Mouse (Mus musculus) hindbrain, embryonic 16.5 days (tissue): ENCODE measurements around the gene Irf1. TPM values are rescaled to one million over a fixed set of nuclear protein-coding genes. Genes with fewer than 3 reads are reported as not detected.

Experiments used
- ATAC-seq: fragments of 200-750 bp; cut with Nextera tagmentation; 2 replicates; pipeline ENCODE4 v1.8.0; 2017; ENCODE audit warnings: moderate TSS enrichment, moderate library complexity
- H3K27ac ChIP-seq: fragments of 300-500 bp; sonication (generic); 2 replicates; pipeline ENCODE4 v1.5.1; 2014; ENCODE audit warnings: low read depth, mild to moderate bottlenecking, control low read depth, low read length, moderate library complexity
- H3K27me3 ChIP-seq: fragments of 300-500 bp; sonication (generic); replicated peaks from 2 replicates; pipeline ENCODE4 v1.6.1; 2014; ENCODE audit warnings: low read length; ENCODE audit not compliant: control insufficient read depth, insufficient read depth
- H3K36me3 ChIP-seq: fragments of 300-500 bp; sonication (generic); 2 replicates; pipeline ENCODE4 v1.6.1; 2014; ENCODE audit warnings: mild to moderate bottlenecking, low read length, moderate library complexity, mixed read lengths; ENCODE audit not compliant: control insufficient read depth, insufficient read depth
- H3K4me1 ChIP-seq: fragments of 300-500 bp; sonication (generic); 2 replicates; pipeline ENCODE4 v1.6.1; 2014; ENCODE audit warnings: low read depth, low read length; ENCODE audit not compliant: control insufficient read depth, insufficient read depth
- H3K4me2 ChIP-seq: fragments of 300-500 bp; sonication (generic); 2 replicates; pipeline ENCODE4 v1.6.1; 2014; ENCODE audit warnings: mild to moderate bottlenecking, low read length, control low read depth, moderate library complexity
- H3K4me3 ChIP-seq: fragments of 300-500 bp; sonication (generic); 2 replicates; pipeline ENCODE4 v1.5.1; 2014; ENCODE audit warnings: mild to moderate bottlenecking, low read length, control low read depth, moderate library complexity
- H3K9ac ChIP-seq: fragments of 300-500 bp; sonication (generic); 2 replicates; pipeline ENCODE4 v1.6.1; 2014; ENCODE audit warnings: low read depth, mild to moderate bottlenecking, control low read depth, low read length, moderate library complexity
- H3K9me3 ChIP-seq: fragments of 300-500 bp; sonication (generic); 2 replicates; pipeline ENCODE4 v1.6.1; 2014; ENCODE audit warnings: mild to moderate bottlenecking, low read length, moderate library complexity; ENCODE audit not compliant: control insufficient read depth
- WGBS: fragments of 180-500 bp; shearing (Covaris S2); extraction: QIAGEN DNeasy Blood & Tissue Kit; methylation state at CpG from one replicate; pipeline ENCODE4 v1.1.7; 2014; 5-methylcytosine and 5-hydroxymethylcytosine counted together
- polyA plus RNA-seq: library from polyadenylated mRNA; unstranded; fragments of >200 nt; fragmentation: Nextera tagmentation; extraction: Ambion mirVana; gene quantifications from 2 replicates; pipeline ENCODE4 v1.2.1, GENCODE M21; 2015

The Irf1 gene
- polyA plus RNA-seq, 1 experiment from 2014 or later = 3.9 TPM

DNA sequence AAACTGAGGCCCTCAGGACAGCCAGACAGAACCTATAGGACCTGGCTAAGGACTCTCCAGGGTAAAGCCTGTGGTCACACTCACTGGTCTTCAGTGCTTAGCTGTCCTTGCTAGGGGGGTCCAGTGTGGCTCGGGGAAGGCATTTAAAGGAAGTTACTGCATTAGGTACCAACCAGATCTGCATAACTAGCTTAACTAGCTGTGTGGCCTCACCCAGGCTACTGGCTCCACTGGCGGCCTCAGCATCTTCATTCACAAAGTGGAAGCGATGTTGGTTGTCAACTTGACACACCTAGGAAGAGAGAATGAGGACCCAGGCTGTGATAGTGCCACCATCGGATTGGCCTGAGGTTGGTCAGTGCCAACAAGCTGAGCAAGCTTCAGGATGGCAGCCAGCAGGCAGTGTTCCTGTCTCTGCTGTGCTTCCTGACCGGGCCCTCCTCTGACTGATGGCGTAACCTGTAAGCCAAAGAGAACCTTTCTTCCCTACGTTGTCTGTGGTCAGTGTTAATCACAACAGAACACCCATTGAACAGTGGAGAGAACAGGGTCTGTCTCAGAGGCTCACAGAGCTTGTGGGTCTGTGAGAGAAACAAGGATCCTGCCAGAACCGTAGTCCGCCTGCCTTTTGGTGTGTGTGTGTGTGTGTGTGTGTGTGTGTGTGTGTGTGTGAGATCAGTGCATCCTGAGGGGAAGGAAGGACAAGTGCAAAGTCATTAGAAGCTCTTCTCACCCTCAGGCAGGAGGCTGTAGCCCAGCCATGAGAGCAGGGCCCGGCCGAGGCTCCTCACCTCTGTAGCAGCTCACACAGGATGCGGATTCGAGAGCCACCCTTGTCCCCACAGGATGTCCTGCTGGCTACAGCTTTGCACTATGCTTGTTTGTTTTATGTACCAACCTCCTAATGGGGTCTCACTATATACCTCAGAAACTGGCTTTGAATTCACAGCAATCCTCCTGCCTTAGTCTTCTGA lies 16.5 kb downstream of the Irf1 start:
- Histone ChIP-seq H3K27me3 (no peaks in the 10 kb centered on the region), H3K4me1 (no peaks in the 10 kb centered on the region), H3K4me2 (no peak overlapping the region), H3K4me3 (no peak overlapping the region), H3K27ac (no peak overlapping the region), H3K9me3 (no peaks in the 10 kb centered on the region), H3K9ac (no peak overlapping the region), H3K36me3 (no peaks in the 10 kb centered on the region)
- no peak for ATAC-seq
- 83% methylated on average over 13 of the region's 13 CpGs for WGBS

DNA sequence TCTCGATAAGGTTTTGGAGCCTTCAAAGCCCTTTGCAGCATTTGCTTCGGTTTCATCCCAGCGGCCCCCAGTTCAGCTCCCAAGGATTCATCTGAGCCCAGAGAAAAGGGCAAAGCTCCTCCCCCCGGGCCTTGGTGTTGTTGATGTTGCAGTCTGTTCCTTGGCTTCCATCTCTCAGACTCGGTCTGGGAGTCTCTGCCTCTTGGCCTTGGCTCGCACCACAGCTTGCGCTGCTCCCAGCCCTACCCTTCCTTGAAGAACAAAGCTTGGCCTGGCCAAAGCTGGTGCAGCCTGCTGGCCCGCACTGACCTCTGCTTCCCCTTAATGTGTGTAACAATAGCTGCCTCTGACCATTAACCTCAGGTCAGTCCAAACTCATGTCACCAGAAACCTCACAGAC lies 18.4 kb downstream of the Irf1 start:
- H3K4me2 ChIP-seq = no peak overlapping the region
- no peak overlapping the region for H3K27ac ChIP-seq
- H3K9me3 ChIP-seq = no peaks in the 10 kb centered on the region
- no peak for ATAC-seq
- no peaks in the 10 kb centered on the region for H3K4me1 ChIP-seq
- no peaks in the 10 kb centered on the region for H3K36me3 ChIP-seq
- H3K27me3 ChIP-seq = no peaks in the 10 kb centered on the region
- WGBS = 49% methylated on average over 8 of the region's 8 CpGs
- no peak overlapping the region for H3K9ac ChIP-seq
- no peak overlapping the region for H3K4me3 ChIP-seq

DNA sequence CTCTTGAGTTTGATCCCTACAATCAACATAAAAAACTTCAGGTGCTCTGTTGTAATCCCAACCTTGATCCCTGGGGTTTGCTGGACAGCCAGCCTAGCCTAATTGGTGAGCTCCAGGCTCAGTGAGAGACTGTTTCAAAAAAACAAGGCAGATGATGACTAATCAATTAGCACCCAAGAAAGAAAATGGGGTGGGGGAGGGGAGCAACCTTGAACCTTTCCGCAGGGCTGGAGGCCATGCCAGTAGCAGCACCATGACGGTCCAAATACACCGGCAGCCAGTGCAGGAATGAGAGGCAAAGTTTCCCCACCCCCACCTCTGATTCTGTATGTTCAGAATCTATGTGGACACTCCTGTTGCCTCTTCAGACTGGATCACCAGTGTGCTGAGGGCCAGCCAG lies 19.5 kb downstream of the Irf1 start:
- no peak for ATAC-seq
- 78% methylated on average over 3 of the region's 3 CpGs for WGBS
- Histone ChIP-seq H3K36me3 (no peaks in the 10 kb centered on the region), H3K27ac (no peak overlapping the region), H3K9me3 (no peaks in the 10 kb centered on the region), H3K4me3 (no peak overlapping the region), H3K4me1 (no peaks in the 10 kb centered on the region), H3K9ac (no peak overlapping the region), H3K4me2 (no peak overlapping the region), H3K27me3 (no peaks in the 10 kb centered on the region)

GRCm38 (mm10) chr11:53792986-53793385 lies 23.2 kb downstream of the Irf1 start:
- ATAC-seq = no peak
- peaks cover 3% of the 10 kb centered on the region; the same call in 1 of the 2 replicates for H3K4me1 ChIP-seq
- no peaks in the 10 kb centered on the region for H3K36me3 ChIP-seq
- no peak overlapping the region for H3K9ac ChIP-seq
- 68% methylated on average over 3 of the region's 3 CpGs for WGBS
- no peak overlapping the region for H3K27ac ChIP-seq
- H3K9me3 ChIP-seq = no peaks in the 10 kb centered on the region
- H3K4me2 ChIP-seq = no peak overlapping the region
- no peak overlapping the region for H3K4me3 ChIP-seq
- no peaks in the 10 kb centered on the region for H3K27me3 ChIP-seq

DNA sequence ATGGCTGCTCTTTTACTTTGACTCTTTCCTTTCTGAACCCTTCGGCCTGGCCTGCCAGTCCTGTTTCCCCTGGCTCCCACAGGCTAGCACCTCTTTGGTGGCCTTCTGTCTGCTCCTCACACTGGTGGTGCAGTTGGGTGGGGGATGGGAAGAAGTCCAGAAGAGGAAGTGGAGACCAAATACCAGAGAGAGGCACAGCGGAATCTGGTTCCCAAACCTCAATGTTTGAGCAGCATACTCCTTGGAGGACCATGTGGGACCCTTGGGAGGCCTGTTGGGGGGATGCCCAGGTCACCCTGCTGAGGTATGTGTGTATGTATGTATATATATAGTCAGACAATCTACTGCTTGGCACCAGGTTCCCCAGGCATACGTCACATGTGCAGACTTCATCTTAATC lies 24.2 kb downstream of the Irf1 start:
- H3K36me3 ChIP-seq = no peaks in the 10 kb centered on the region
- H3K9me3 ChIP-seq = no peaks in the 10 kb centered on the region
- H3K4me3 ChIP-seq = no peak overlapping the region
- WGBS = 86% methylated on average over 3 of the region's 3 CpGs
- H3K4me2 ChIP-seq = no peak overlapping the region
- ATAC-seq = no peak
- no peak overlapping the region for H3K9ac ChIP-seq
- H3K27ac ChIP-seq = no peak overlapping the region
- no peaks in the 10 kb centered on the region for H3K27me3 ChIP-seq
- peaks cover 3% of the 10 kb centered on the region; the same call in 1 of the 2 replicates for H3K4me1 ChIP-seq

GRCm38 (mm10) chr11:53794671-53795557 lies 25.1 kb downstream of the Irf1 start:
- WGBS = 63% methylated on average over 25 of the region's 25 CpGs
- Histone ChIP-seq H3K4me2 (no peak overlapping the region), H3K27me3 (no peaks in the 10 kb centered on the region), H3K4me1 (peaks cover 3% of the 10 kb centered on the region; the same call in 1 of the 2 replicates), H3K27ac (no peak overlapping the region), H3K36me3 (no peaks in the 10 kb centered on the region), H3K9ac (no peak overlapping the region), H3K4me3 (no peak overlapping the region), H3K9me3 (no peaks in the 10 kb centered on the region)
- ATAC-seq = no peak

DNA sequence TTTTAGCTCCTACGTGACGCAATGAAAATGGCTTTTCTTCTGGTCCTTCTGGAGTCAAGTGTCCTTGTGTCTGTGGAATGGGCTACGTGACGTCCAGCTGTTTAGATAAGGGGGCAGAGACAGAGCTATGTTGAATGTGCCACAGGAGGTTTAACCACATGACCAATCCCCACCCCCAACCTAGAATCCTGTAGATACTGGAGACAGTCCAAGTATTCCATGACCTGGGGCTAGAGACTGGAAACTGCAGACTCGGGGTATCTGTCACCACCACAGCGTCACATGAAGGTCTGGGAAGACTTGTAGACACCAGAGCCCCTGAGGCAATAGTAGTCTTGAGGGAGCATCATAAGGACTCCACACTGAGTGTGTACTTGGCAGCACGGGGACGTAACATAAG lies 26.0 kb downstream of the Irf1 start:
- Histone ChIP-seq H3K9me3 (no peaks in the 10 kb centered on the region), H3K4me3 (no peak overlapping the region), H3K4me2 (no peak overlapping the region), H3K36me3 (no peaks in the 10 kb centered on the region), H3K27ac (no peak overlapping the region), H3K9ac (no peak overlapping the region), H3K4me1 (peaks cover 3% of the 10 kb centered on the region; the same call in 1 of the 2 replicates), H3K27me3 (no peaks in the 10 kb centered on the region)
- 69% methylated on average over 8 of the region's 8 CpGs for WGBS
- no peak for ATAC-seq

DNA sequence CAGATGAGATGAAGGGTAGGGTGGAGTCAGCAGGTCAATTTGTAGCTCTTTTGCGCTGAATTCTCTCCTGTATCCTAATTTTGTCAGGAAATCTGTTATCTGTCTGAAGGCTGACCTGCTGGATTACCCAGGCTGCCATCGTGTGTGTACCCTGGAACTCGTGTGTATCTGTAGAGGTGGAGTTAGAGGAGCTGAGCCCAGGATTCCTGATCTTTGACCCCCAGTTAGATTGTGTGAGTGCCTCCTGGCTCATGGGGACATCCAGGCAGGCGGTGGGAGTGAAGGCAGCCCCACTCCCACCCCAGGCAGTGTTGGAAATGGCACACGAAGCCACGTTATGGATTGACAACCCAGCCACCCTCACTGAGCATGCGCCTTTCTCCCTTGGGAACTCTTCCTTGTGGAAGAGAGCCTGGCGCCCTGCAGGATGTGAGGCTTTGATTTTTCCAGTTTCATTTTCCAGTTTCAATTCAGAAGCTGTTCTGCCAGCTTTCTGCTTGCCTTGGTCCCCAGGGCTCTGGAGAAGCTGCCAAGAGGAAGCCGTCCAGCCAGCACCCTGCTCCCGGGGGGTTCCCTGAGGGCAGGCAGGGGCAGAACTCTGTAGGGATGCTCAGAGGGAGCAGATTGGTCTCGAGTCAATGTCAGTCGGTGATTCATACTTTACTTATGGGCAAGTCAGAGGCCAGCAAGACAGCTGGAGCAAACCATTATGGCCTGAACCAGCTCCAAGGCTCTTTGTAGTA lies 26.8 kb downstream of the Irf1 start:
- Histone ChIP-seq H3K9ac (no peak overlapping the region), H3K4me2 (no peak overlapping the region), H3K9me3 (no peaks in the 10 kb centered on the region), H3K4me1 (peaks cover 3% of the 10 kb centered on the region; the same call in 1 of the 2 replicates), H3K36me3 (no peaks in the 10 kb centered on the region), H3K27ac (no peak overlapping the region), H3K27me3 (no peaks in the 10 kb centered on the region), H3K4me3 (no peak overlapping the region)
- no peak for ATAC-seq
- WGBS = 63% methylated on average over 12 of the region's 12 CpGs
